Mouse (Mus musculus): ENCODE data around the gene Afdn.

GRCm38 (mm10) chr17:13890932-13891331 lies 130.6 kb downstream of the Afdn start:
- TF ChIP-seq CTCF (IDR thresholded peaks at IDR 0.05; ENCODE audit: low read depth) (no peak), EP300 (IDR thresholded peaks at IDR 0.05; ENCODE audit: low read depth) (no peak)

Data from heart, postnatal 0 days (tissue).